Mouse (Mus musculus) embryonic facial prominence, embryonic 11.5 days (tissue): ENCODE measurements around the gene Utp15. TPM values are rescaled to one million over a fixed set of nuclear protein-coding genes. Genes with fewer than 3 reads are reported as not detected.

Experiments
- ATAC-seq: fragments of 200-750 bp; cut with Nextera tagmentation; replicated peaks from 2 replicates; pipeline ENCODE4 v1.8.0; 2017; ENCODE audit warnings: low read depth; ENCODE audit not compliant: insufficient number of reproducible peaks, low FRiP score, low TSS enrichment
- DNase-seq: peaks from one replicate; pipeline ENCODE4 v3.0.0-alpha.2; 2015; ENCODE audit warnings: low spot score
- H3K27ac ChIP-seq: fragments of 300-500 bp; sonication (generic); replicated peaks from 2 replicates; pipeline ENCODE4 v1.5.1; 2014; ENCODE audit warnings: mild to moderate bottlenecking, low read depth, low read length, control low read depth
- H3K27me3 ChIP-seq: fragments of 300-500 bp; sonication (generic); 2 replicates; pipeline ENCODE4 v1.6.1; 2014; ENCODE audit warnings: mild to moderate bottlenecking, low read length, moderate library complexity, mixed read lengths; ENCODE audit not compliant: control insufficient read depth, insufficient read depth
- H3K36me3 ChIP-seq: fragments of 300-500 bp; sonication (generic); replicated peaks from 2 replicates; pipeline ENCODE4 v1.6.1; 2014; ENCODE audit warnings: low read depth, mild to moderate bottlenecking, low read length, moderate library complexity, mixed read lengths; ENCODE audit not compliant: control insufficient read depth, insufficient read depth
- H3K4me1 ChIP-seq: fragments of 300-500 bp; sonication (generic); 2 replicates; pipeline ENCODE4 v1.6.1; 2014; ENCODE audit warnings: low read length, mixed read lengths; ENCODE audit not compliant: control insufficient read depth, insufficient read depth
- H3K4me2 ChIP-seq: fragments of 300-500 bp; sonication (generic); 2 replicates; pipeline ENCODE4 v1.6.1; 2014; ENCODE audit warnings: low read depth, mild to moderate bottlenecking, control low read depth, low read length, moderate library complexity
- H3K4me3 ChIP-seq: fragments of 300-500 bp; sonication (generic); 2 replicates; pipeline ENCODE4 v1.5.1; 2014; ENCODE audit warnings: low read depth, low read length, control low read depth
- H3K9ac ChIP-seq: fragments of 300-500 bp; sonication (generic); replicated peaks from 2 replicates; pipeline ENCODE4 v1.6.1; 2014; ENCODE audit warnings: mild to moderate bottlenecking, control low read depth, low read length
- H3K9me3 ChIP-seq: fragments of 300-500 bp; sonication (generic); replicated peaks from 2 replicates; pipeline ENCODE4 v1.6.1; 2016; ENCODE audit warnings: mild to moderate bottlenecking, low read length, inconsistent platforms, mixed read lengths; ENCODE audit not compliant: control insufficient read depth
- WGBS: fragments of 180-500 bp; shearing (Covaris S2); extraction: QIAGEN DNeasy Blood & Tissue Kit; methylation state at CpG from one replicate; pipeline ENCODE4 v1.1.7; 2014; 5-methylcytosine and 5-hydroxymethylcytosine counted together
- polyA plus RNA-seq: library from polyadenylated mRNA; unstranded; fragments of >200 nt; fragmentation: Nextera tagmentation; extraction: Ambion mirVana; gene quantifications from 2 replicates; pipeline ENCODE4 v1.2.1, GENCODE M21; 2014

The Utp15 gene
- polyA plus RNA-seq, 1 experiment from 2014 or later = 45.3 TPM

DNA sequence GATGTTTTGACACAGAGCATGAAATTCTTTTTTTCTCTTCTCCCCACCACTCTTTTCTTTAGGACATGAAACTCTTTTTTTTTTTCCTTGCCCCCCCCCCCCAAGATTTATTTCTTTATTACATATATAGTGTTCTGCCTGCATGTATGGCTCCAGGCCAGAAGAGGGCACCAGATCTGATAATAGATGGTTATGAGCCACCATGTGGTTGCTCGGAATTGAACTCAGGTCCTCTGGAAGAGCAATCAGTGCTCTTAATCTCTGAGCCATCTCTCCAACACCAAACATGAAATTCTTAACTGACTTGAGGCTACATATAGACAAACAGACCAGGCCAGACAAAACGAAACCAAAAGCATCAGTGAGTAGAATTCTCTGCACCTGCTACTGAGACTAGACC lies 14.7 kb upstream of the Utp15 start:
- Histone ChIP-seq H3K36me3 (no peaks in the 10 kb centered on the region), H3K4me1 (no peaks in the 10 kb centered on the region), H3K27me3 (no peaks in the 10 kb centered on the region), H3K9me3 (no peaks in the 10 kb centered on the region), H3K27ac (no peak overlapping the region), H3K4me2 (no peak overlapping the region), H3K9ac (no peak overlapping the region), H3K4me3 (no peak overlapping the region)
- ATAC-seq (no peak), DNase-seq (no peak)
- 77% methylated on average over 2 of the region's 2 CpGs for WGBS

DNA sequence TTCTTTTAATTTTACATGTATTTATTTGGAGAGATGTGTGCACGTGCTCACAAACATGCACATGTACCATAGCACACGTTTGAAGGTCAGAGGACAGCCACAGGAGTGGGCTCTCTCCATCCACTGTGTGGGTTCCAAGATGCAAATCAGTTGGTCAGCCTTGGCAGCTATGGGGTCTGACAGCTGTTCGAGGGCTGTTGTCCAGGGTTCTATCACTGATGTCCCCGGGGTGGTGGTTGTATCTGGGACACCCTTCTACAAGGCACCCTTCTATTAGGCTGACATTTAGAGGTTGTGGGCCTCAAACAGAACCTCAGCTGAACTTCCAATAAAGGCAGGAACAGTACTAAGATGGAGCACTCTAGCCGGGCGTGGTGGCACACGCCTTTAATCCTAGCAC lies 13.4 kb upstream of the Utp15 start:
- WGBS = 88% methylated on average over 7 of the region's 7 CpGs
- H3K4me3 ChIP-seq = no peak overlapping the region
- DNase-seq (no peak), ATAC-seq (no peak)
- H3K4me2 ChIP-seq = no peak overlapping the region
- H3K27ac ChIP-seq = no peak overlapping the region
- H3K4me1 ChIP-seq = no peaks in the 10 kb centered on the region
- H3K9me3 ChIP-seq = no peaks in the 10 kb centered on the region
- no peak overlapping the region for H3K9ac ChIP-seq
- no peaks in the 10 kb centered on the region; the same call in 1 of the 2 replicates for H3K36me3 ChIP-seq
- H3K27me3 ChIP-seq = no peaks in the 10 kb centered on the region

GRCm38 (mm10) chr13:98275646-98276045 lies 12.8 kb upstream of the Utp15 start:
- Histone ChIP-seq H3K4me3 (no peak overlapping the region), H3K27me3 (no peaks in the 10 kb centered on the region), H3K4me1 (no peaks in the 10 kb centered on the region), H3K9ac (no peak overlapping the region), H3K36me3 (no peaks in the 10 kb centered on the region; the same call in 1 of the 2 replicates), H3K27ac (no peak overlapping the region), H3K9me3 (no peaks in the 10 kb centered on the region), H3K4me2 (no peak overlapping the region)
- no peak for DNase-seq
- ATAC-seq = no peak
- 73% methylated on average over 4 of the region's 4 CpGs for WGBS

- no peak overlapping the region for H3K4me2 ChIP-seq
- H3K9ac ChIP-seq = no peak overlapping the region
- no peak for ATAC-seq
- H3K27ac ChIP-seq = no peak overlapping the region
- DNase-seq = no peak
- H3K4me1 ChIP-seq = no peaks in the 10 kb centered on the region
- 92% methylated on average over 9 of the region's 9 CpGs for WGBS
- H3K9me3 ChIP-seq = no peaks in the 10 kb centered on the region
- no peaks in the 10 kb centered on the region for H3K27me3 ChIP-seq
- no peaks in the 10 kb centered on the region; the same call in 1 of the 2 replicates for H3K36me3 ChIP-seq
- H3K4me3 ChIP-seq = no peak overlapping the region
These were observed 11.2 kb upstream of the Utp15 start for GRCm38 (mm10) chr13:98274023-98274422.

DNA sequence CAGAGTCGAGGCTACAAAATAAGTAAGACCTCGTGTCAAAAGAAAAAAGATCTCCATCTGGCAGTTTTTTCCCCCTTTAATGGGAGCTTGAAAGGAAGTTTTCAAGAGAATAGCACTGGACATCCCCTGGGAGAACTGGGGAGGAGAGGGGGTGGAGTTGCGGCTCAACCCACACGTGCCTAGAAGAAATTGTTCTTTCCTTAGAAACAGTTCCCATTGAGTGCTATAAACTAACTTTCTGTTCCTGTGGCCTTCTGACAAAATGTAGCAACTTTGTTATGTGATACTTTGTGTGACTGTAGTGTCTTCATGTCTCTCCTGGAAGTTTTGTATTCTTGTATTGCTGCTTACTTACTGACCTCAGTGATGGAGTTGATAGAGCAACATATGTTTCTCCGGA lies 1.3 kb upstream of the Utp15 start:
- Histone ChIP-seq H3K4me3 (peak overlapping the region; percentile 78), H3K27ac (no peak overlapping the region), H3K9me3 (no peaks in the 10 kb centered on the region), H3K27me3 (no peaks in the 10 kb centered on the region), H3K36me3 (no peaks in the 10 kb centered on the region; the same call in 1 of the 2 replicates), H3K9ac (peak overlapping the region; percentile 79), H3K4me1 (no peaks in the 10 kb centered on the region), H3K4me2 (peak overlapping the region; percentile 62)
- no peak for ATAC-seq
- 36% methylated on average over 5 of the region's 5 CpGs for WGBS
- DNase-seq = peak; percentile 23

DNA sequence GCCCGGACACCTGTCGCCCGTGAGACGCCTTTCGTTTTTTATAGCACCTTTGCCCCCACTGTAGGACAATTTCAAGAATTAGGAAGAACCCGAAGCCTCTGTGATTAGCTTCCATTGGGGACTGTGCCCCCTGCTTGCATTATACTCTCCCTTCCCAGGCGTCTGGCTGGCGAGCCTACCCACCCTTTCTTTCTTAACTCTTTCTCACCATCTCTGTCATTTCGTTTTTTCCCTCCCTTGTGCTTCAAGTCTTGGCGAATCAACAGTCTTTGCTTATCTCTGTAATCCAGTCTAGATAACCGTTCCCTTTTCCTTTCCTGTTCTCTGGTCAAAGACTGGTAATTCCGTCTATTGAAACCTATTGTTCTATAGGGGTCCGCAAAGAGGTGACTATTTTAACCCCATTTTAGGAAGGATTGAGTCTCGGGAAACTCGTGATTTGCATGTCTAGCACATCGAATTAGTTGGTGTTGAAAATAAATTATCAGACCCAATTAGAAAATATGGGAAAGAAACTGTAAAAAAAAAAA lies 682 bp upstream of the Utp15 start:
- H3K9ac ChIP-seq = peak overlapping the region; percentile 79
- peak overlapping the region; percentile 56 for H3K27ac ChIP-seq
- no peaks in the 10 kb centered on the region for H3K9me3 ChIP-seq
- H3K36me3 ChIP-seq = no peaks in the 10 kb centered on the region; the same call in 1 of the 2 replicates
- no peaks in the 10 kb centered on the region for H3K27me3 ChIP-seq
- H3K4me2 ChIP-seq = peak overlapping the region; percentile 62
- no peak for ATAC-seq
- H3K4me3 ChIP-seq = peak overlapping the region; percentile 78
- H3K4me1 ChIP-seq = no peaks in the 10 kb centered on the region
- DNase-seq = peak; percentile 40
- WGBS = 2% methylated on average over 16 of the region's 16 CpGs

DNA sequence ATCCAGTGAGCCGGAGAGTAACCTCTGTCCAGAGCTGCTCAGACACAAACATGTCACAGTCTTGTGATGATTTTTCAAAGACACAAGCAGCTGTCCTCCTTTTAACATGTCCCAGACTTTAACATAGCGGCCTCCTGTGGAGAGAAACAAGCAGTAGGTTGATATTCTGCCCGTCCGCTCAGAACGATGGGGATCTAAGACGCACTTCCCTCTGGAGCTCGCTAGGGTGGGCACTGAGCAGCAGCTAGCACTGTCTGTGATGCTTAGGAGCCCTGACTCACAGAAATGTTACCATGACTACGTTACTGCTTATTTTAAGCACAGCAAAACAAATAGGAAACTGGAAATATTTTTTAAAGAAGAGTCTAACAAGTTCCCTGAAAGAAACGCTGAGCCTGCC lies 7.9 kb downstream of the Utp15 start:
- peaks cover 10% of the 10 kb centered on the region for H3K36me3 ChIP-seq

GRCm38 (mm10) chr13:98249594-98249993 lies 13.2 kb downstream of the Utp15 start:
- 90% methylated on average over 10 of the region's 10 CpGs for WGBS
- Histone ChIP-seq H3K27me3 (no peaks in the 10 kb centered on the region), H3K9ac (no peak overlapping the region), H3K4me3 (no peak overlapping the region), H3K4me1 (no peaks in the 10 kb centered on the region), H3K36me3 (peaks cover 6% of the 10 kb centered on the region; the same call in 1 of the 2 replicates), H3K9me3 (no peaks in the 10 kb centered on the region), H3K27ac (no peak overlapping the region), H3K4me2 (no peak overlapping the region)
- no peak for ATAC-seq
- DNase-seq = no peak

More for the DNA sequence above, 7.9 kb downstream of the Utp15 start:
- H3K4me2 ChIP-seq = no peak overlapping the region
- H3K27ac ChIP-seq = no peak overlapping the region
- H3K9ac ChIP-seq = no peak overlapping the region
- 75% methylated on average over 9 of the region's 9 CpGs for WGBS
- no peaks in the 10 kb centered on the region for H3K4me1 ChIP-seq
- ATAC-seq (no peak), DNase-seq (peak; percentile 8)
- H3K27me3 ChIP-seq = no peaks in the 10 kb centered on the region
- no peak overlapping the region for H3K4me3 ChIP-seq
- no peaks in the 10 kb centered on the region for H3K9me3 ChIP-seq
